Comparison of ENCODE assay signal across 8 mouse cellular contexts in genomic region chr5:146794853-146795252, GRCm38 (mm10). TPM values are rescaled to one million over a fixed set of nuclear protein-coding genes. Genes with fewer than 3 reads are reported as not detected.
DNase-seq lines count a peak whose midpoint lies in the region; ATAC-seq lines count a peak whose summit lies in the region.

Usp12 (minus strand) TSS chr5:146795006.

- peak within 1 kb of the TSS; percentile 93 for H3K27ac ChIP-seq in heart, embryonic 13.5 days (replicated peaks)
- H3K27ac ChIP-seq in liver, embryonic 12.5 days, result peak within 1 kb of the TSS; percentile 93
- H3K27ac ChIP-seq in stomach, embryonic 15.5 days, result peak within 1 kb of the TSS; percentile 92

- peak within 1 kb of the TSS; percentile 85 for H3K4me2 ChIP-seq in heart, embryonic 13.5 days
- H3K4me2 ChIP-seq in liver, embryonic 12.5 days, result peak within 1 kb of the TSS; percentile 96
- peak within 1 kb of the TSS; percentile 74 for H3K4me2 ChIP-seq in stomach, embryonic 15.5 days

- H3K9ac ChIP-seq in heart, embryonic 13.5 days, result peak within 1 kb of the TSS; percentile 99
- H3K9ac ChIP-seq in liver, embryonic 12.5 days, result peak within 1 kb of the TSS; percentile 95
- peak within 1 kb of the TSS; percentile 92 for H3K9ac ChIP-seq in stomach, embryonic 15.5 days

- H3K27me3 ChIP-seq in heart, embryonic 13.5 days (replicated peaks), result no peaks in the 10 kb centered on the region
- H3K27me3 ChIP-seq in liver, embryonic 12.5 days (replicated peaks), result no peaks in the 10 kb centered on the region; the same call in 1 of the 2 replicates
- H3K27me3 ChIP-seq in stomach, embryonic 15.5 days (replicated peaks), result no peaks in the 10 kb centered on the region

- peak; percentile 98 for DNase-seq in CD4-positive helper T cell, adult 2 months (ENCODE audit: low read depth, low spot score)
- DNase-seq in brain, embryonic 18.5 days (ENCODE audit: low read depth, low spot score), result peak; percentile 89
- DNase-seq in kidney, postnatal 10 days, result peak; percentile 99
- peak; percentile 99 for DNase-seq in natural killer cell, adult 2 months (ENCODE audit: low spot score in 2 of 2)

- H3K36me3 ChIP-seq in heart, embryonic 13.5 days, result no peaks in the 10 kb centered on the region
- no peaks in the 10 kb centered on the region for H3K36me3 ChIP-seq in liver, embryonic 12.5 days
- no peaks in the 10 kb centered on the region for H3K36me3 ChIP-seq in stomach, embryonic 15.5 days

- peaks cover 39% of the 10 kb centered on the region for H3K4me1 ChIP-seq in heart, embryonic 13.5 days
- peaks cover 74% of the 10 kb centered on the region for H3K4me1 ChIP-seq in liver, embryonic 12.5 days
- H3K4me1 ChIP-seq in stomach, embryonic 15.5 days, result peaks cover 27% of the 10 kb centered on the region

- WGBS in heart, embryonic 13.5 days, result 1% methylated on average over 33 of the region's 51 CpGs
- under 1% methylated on average over 31 of the region's 51 CpGs for WGBS in liver, embryonic 12.5 days (ENCODE audit: insufficient replicate concordance)
- under 1% methylated on average over 39 of the region's 51 CpGs for WGBS in stomach, embryonic 15.5 days

- ATAC-seq in erythroid progenitor cell, adult 5-6 weeks (replicated peaks; ENCODE audit: low FRiP score, poor library complexity, severe bottlenecking), result peak; percentile 96
- peak; percentile 98 for ATAC-seq in heart, embryonic 13.5 days (ENCODE audit: extremely low read depth, insufficient number of reproducible peaks, low FRiP score, low TSS enrichment)
- ATAC-seq in liver, embryonic 12.5 days, result peak; percentile 98
- peak; percentile 98 for ATAC-seq in stomach, embryonic 15.5 days (ENCODE audit: insufficient read depth, low FRiP score, low read depth)

- H3K4me3 ChIP-seq in heart, embryonic 13.5 days, result peak within 1 kb of the TSS; percentile 99
- peak within 1 kb of the TSS; percentile 90 for H3K4me3 ChIP-seq in liver, embryonic 12.5 days
- peak within 1 kb of the TSS; percentile 96 for H3K4me3 ChIP-seq in stomach, embryonic 15.5 days (replicated peaks)

- H3K9me3 ChIP-seq in heart, embryonic 13.5 days, result no peaks in the 10 kb centered on the region
- H3K9me3 ChIP-seq in liver, embryonic 12.5 days (replicated peaks), result no peaks in the 10 kb centered on the region
- H3K9me3 ChIP-seq in stomach, embryonic 15.5 days, result no peaks in the 10 kb centered on the region

RNA-seq across cellular contexts. Expression of gene Usp12, which starts in this region (rescaled TPM):
- 8.6 and 15.1 TPM in 2 replicates for total RNA-seq in erythroid progenitor cell, adult 5-6 weeks (2015; ENCODE audit: low replicate concordance)
- total RNA-seq in erythroid progenitor cell, adult 5-6 weeks (2017; ENCODE audit: low replicate concordance), result 9.2 and 10.3 TPM in 2 replicates
- polyA plus RNA-seq in heart, embryonic 13.5 days (2015; fragmentation: Nextera tagmentation; extraction: Ambion mirVana), result 11.0 and 11.1 TPM in 2 replicates
- polyA plus RNA-seq in liver, embryonic 12.5 days (2016; fragmentation: Nextera tagmentation; extraction: Ambion mirVana), result 13.6 and 13.9 TPM in 2 replicates
- 18.9 and 20.8 TPM in 2 replicates for polyA plus RNA-seq in stomach, embryonic 15.5 days (2015; fragmentation: Nextera tagmentation; extraction: Ambion mirVana)

Comparison
In these comparisons a context has a peak if more than half of its experiments do, and no peak if none do; other contexts are left out.
1. Peak in every context shown above with its lines: DNase-seq, ATAC-seq, H3K4me3 ChIP-seq and H3K27ac ChIP-seq.